Mouse (Mus musculus) right cerebral cortex, postnatal 25 days (tissue): ENCODE results near the gene Myrfl.

ENCODE experiments used
- DNase-seq: peaks from one replicate; pipeline ENCODE4 v3.0.0; 2022

Myrfl gene

DNA sequence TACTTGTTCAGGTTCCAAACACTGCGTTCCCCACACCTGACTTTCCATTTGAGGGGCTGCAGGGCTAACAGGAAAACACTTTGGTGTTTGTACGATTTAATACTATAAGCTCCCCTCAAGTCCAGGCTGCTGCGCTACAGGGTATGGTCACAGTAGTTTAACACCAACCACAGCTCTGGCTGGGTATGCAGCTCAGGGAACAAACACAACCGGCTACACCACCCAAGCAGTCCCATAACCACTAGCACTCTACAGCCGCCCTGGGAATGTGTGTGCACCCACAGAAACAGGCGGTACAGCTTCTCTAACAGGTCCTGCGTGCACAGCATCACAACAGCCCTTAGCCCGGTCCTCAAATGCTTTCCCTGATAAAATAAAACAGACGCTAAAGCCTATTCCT is 16.1 kb upstream of the Myrfl start:
- no peak for DNase-seq

GRCm38 (mm10) chr10:116908901-116909642 is 12.4 kb upstream of the Myrfl start:
- DNase-seq: no peak

DNA sequence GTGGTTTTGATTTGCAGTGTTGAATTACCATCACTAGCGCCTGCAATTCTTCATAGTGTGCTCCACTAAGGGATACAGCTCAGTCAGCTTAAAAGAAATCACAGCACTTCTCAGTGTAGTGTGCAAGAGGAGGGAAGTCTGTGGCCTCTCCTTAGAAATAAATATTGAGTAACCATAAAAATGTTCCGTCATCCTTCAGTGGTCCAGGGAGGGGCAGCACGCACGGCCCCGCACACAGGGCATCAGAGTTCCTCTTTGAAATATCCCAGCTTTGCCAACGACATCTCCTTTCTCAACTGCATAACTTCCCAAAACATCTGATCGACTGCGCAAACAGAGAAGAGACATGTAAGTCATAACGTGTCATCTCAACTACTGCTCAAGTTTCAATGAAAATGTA is 10.1 kb upstream of the Myrfl start:
- no peak for DNase-seq

DNA sequence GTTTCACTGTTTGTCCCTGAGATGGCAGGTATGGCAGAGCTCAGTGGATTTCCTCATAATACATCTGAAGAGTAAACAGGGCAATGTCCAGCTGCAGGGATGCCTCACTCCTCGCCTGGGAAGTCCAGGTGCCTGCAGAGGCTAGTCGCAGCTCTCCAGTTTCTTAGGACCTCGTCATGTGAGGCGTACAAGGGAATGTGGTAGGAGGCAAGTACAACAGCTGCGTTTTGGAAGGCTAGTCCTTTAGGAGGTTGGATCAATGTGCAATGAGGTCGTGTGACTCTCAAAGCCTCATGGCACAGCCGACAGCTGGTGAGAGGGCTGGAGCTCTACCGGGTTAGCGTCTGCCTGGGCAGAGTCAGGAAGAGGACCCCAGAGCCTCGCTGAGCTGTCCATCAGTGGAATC is 7.8 kb upstream of the Myrfl start:
- DNase-seq: no peak

- DNase-seq: no peak
Measured at GRCm38 (mm10) chr10:116895108-116895833, 1.4 kb downstream of the Myrfl start.

- no peak for DNase-seq
Measured at GRCm38 (mm10) chr10:116894540-116894939, 2.2 kb downstream of the Myrfl start.

GRCm38 (mm10) chr10:116893753-116894152 is 3.0 kb downstream of the Myrfl start:
- peak; percentile 23 for DNase-seq

GRCm38 (mm10) chr10:116890587-116890986 is 6.1 kb downstream of the Myrfl start:
- no peak for DNase-seq

DNA sequence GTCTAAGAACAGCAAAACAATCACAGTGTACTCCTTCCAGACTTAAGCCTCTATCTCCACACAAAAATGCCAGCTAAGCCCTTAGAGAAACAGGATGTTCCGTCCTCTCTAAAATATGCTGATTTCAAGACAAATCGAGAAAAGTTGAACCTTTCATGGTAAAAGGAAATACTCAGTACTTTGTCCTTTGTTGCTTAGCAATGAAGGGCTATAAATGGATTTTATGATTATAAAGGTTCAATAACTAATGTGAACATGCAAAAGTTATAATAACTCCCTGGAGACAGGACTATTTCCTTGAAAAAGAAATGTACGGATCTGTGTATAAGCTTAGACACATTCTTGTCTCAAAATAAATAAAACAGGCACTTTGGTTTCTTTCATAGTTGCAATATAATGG is 12.2 kb downstream of the Myrfl start:
- DNase-seq: no peak

GRCm38 (mm10) chr10:116883531-116883930 is 13.2 kb downstream of the Myrfl start:
- DNase-seq: no peak

- no peak for DNase-seq
Measured at GRCm38 (mm10) chr10:116877436-116877835, 19.3 kb downstream of the Myrfl start.

GRCm38 (mm10) chr10:116874490-116874889 is 22.2 kb downstream of the Myrfl start:
- no peak for DNase-seq

DNA sequence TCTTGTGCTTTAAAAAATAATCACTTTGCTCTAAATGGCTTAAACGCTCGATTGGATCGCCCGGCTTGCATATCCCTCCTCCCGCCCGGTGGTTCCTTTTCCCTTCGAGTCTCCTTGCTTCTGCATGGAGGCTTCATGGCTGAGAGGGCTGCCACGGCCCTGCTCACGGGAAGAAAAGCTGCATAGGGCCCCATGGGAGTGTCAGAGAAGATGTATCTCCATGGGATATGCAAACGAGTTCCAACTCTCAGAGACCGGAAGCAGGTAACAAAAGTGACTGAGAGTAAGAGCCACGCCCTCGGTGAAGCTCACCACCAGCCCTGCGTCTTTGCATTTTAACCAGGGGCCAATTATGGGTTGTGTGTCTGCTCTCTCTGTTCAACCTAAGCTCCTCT is 24.7 kb downstream of the Myrfl start:
- DNase-seq: no peak

GRCm38 (mm10) chr10:116871329-116872015 is 25.2 kb downstream of the Myrfl start:
- DNase-seq: no peak

DNA sequence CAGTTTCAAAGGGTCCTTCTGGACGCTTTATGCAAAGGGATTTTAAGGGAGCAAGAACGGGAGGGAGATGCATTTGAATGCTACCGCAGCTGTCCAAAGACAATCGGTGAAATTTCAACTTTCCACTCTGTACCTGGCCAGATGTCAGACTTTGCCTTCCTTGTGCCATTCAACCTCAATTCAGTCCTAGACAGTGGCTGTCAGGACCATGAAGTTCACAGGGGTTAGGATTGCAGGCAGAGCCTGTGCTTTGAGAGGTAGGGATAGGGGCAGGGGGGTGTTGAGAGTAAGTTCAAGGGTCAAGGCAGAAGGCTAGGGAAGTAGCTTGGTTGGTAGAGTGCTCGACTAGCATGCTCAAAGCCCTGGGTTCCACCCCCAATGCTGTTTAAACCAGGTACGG is 25.9 kb downstream of the Myrfl start:
- DNase-seq: no peak

DNA sequence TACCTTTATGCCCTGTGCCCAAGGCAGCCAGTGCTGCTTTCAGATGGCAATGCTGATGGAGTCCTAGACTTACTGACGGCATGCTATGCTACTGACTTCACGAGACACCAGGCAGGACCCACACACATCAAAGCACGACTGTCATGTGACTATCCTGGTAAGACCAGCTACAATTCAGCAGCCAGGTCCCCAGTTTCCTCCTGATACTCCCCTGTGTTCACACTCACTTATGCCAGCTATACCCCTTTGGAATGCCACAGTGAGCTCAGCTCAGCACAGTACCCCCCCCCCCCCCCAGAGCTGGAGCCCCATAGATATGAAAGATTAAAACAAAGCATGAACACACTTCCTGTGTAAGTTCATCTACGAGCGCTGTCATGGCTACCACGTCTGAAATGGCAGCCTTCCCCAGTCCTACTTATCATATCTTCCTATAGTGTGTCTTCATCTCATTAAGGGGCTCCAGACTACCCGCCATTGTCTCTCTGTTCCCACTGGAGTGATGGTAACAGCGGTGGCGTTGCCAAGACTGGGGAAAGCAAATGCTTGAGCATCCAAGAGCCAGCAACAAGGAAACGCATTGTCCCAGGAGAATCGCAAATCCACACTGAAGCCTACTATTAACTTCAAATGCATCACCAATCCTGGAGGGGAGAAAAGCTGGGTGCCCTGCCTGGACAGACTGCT is 43.4 kb downstream of the Myrfl start:
- DNase-seq: no peak

- DNase-seq: peak; percentile 83
Measured at GRCm38 (mm10) chr10:116848749-116849473, 47.8 kb downstream of the Myrfl start.

- no peak for DNase-seq
Measured at GRCm38 (mm10) chr10:116841551-116841950, 55.2 kb downstream of the Myrfl start.

- no peak for DNase-seq
Measured at GRCm38 (mm10) chr10:116830676-116831075, 66.0 kb downstream of the Myrfl start.

DNA sequence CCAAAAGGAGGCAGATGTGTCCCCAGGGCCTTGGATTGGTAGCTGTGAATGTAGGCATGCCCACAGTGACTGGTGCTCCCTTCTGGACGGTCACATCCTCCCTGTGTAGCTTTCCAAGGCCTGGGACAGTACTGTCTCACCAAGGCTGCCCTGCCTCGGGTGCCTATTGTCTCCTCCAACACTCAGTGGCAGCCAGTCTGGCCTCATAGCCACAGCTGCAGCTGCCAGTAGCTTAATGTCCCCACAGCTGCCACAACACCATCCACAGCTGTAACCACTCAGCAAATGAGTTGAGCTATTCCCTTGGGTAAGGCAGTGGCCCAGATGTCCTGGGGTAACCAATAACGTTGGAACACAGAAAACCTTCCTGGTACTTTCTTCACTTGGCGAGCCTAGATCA is 68.6 kb downstream of the Myrfl start:
- no peak for DNase-seq

DNA sequence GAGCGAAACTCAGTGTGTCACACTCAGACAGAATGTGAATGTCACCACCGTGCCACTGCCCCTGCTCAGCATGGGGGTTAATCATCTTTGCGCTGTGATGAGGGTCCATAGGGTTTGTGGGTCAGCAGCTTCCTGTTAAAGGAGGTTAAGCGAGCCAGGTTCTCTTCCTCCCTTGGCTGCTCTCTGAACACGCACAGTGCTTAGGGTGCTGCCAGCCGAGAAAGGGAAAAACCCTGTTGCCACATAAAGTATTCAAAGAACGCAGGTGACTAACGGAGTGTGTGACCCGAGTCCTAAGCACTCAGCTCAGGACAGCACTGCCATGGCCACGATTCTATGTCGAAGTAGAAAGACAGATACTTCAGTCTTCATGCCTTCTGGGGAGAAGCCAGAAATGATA is 69.4 kb downstream of the Myrfl start:
- no peak for DNase-seq

GRCm38 (mm10) chr10:116815311-116816060 is 81.2 kb downstream of the Myrfl start:
- no peak for DNase-seq
